Mouse (Mus musculus): ENCODE measurements around the gene Naa35.
"Not testable (repeated sequence)": the region's sequence is repeated elsewhere in the genome, so short reads cannot be mapped to it uniquely, and the experiment has no call there.

Gene Naa35

DNA sequence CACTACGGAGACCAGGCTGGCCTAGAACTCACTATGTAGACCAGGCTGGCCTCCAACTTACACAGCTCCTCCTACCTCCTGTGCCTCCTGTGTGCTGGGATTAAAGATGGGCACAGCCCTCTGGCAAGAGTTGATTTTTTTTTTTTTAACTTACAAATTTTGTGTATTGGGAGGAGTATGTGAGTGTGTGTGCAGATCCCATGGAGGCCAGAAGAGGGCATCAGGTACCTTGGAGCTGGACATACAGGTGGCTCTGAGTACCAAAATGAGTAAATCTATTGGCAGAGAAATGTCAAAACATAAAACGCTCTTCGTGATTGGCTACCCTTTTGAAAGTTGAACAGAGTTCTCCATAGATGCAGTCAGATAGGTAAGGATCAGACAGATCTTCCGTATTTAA, 4.1 kb upstream of the Naa35 start:
- no peak for DNase-seq

DNA sequence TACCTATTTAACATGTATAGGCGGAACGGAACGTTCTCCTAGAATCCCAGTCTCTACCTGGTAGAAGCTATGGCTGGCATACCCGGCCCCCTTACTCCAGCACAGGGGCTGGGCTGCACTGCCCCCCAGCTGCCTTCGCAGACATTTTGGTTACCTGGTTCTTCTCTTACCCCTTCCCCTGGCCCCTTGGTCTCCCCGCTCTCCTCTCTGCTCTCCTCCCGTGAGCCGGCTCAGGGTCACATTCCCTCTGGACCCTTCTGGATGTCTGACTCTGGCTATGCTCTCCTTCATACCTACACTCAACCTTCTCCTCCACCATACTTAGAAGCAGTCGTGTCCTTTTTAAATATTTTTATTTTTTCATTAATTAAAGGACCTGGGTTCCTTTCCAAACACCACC, 578 bp upstream of the Naa35 start:
- peak; percentile 32 to 33 for DNase-seq

DNA sequence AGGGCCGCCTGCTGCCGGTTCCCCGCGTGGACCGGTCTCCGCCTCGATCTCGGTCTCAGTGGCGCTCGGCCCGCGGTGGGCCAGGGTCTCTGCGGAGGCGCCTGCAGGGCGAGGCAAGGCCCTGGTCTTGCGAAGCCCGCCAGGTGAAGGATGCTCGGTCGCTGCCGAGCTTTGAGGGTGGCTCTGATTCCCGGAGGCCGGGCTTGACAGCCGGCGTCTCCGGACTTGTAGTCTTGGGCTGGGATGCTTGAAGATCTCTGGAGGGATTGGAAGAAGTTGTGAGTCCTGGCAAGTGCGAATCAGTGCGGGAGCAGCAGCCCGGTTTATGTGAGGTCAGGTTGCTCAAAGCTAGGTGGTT, 568 bp downstream of the Naa35 start:
- peak in 1 of 2 experiments; percentile 32 for DNase-seq

DNA sequence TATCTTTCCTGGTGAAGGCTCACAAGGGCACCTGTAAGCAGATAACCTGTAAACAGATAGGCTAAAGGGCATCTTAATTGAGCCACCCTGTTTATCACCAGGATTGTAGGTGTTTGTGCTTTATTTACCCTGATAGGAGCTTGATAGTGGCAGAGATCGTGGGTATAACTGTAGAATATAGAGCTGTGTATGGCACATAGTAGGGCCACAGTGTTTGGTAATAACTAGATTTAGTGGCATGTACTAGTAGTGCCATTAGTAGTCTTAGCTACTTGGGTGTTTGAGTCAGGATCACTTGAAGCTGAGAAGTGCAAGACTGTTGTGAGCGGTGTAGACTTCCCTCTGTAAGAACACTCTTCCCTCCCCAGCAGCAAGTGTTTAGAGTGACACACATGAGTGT, 2.1 kb downstream of the Naa35 start:
- no peak for DNase-seq

DNA sequence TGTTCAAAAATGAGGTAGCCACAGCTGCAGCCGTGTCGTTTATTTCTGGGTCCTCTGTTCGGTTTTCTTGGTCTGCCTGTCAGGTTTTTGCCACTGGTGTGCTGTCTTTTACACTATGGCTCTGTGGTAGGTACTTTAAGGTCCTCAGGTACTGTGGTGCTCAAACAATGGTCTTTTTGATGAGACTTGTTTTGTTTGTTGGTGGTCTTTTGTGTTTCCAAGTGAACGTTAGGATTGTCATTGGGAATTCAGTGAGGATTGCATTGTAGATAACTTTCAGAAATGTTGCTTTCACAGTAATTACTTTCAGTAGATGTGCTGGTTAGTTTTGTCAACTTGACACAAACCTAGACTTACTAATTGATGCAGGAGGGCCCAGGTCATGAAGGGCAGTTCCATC, 4.6 kb downstream of the Naa35 start:
- DNase-seq = no peak

DNA sequence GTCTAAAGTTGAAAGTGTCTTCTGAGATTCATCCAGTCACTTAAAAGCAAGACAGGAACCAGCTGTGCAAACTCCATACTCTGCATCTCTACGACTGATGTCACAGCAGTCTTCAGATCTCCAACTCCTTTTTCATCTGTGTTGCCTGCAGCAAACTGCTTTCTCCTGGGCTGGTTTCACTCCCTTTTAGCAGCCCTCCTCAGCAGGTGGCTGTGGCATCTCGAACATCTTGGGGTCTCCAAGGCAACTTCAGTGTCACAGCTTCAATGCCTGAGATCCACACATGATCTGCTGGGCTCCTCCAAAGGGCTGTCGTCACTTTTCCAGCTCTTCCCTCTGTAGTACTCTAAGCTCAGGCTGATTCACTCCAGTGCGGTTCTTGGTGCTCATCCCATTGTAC, 5.6 kb downstream of the Naa35 start:
- DNase-seq = no peak

DNA sequence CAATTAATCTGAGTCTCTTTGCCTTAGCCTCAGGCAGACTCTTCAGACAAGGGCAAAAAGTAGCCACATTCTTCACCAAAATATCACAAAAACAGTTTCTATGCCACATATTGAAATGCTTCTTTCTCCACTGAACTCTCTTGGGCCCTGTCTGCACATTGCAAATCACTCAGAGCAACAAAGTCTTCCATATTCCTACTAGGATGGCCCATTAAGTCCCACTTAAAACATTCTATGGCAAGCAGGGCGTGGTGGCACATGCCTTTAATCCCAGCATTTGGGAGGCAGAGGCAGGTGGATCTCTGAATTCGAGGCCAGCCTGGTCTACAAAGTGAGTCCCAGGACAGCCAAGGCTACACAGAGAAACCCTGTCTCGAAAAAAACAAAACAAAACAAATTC, 7.0 kb downstream of the Naa35 start:
- DNase-seq = not testable (repeated sequence)

DNA sequence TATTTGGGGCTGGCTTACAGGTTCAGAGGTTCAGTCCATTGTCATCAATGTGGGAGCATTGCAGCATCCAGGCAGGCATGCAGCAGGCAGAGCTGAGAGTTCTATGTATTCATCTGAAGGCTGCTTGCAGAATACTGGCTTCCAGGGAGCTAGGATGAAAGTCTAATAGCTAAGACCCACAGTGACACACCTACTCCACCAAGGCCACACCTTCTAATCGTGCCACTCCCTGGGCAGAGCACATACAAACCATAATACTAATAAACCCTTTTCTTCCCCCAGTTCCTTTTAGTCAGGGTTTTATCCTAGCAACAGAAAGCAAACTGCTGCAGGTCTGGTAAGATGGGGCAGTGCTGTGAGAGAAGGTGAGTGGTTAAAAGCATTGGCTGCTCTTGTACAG, 7.6 kb downstream of the Naa35 start:
- DNase-seq = no peak

DNA sequence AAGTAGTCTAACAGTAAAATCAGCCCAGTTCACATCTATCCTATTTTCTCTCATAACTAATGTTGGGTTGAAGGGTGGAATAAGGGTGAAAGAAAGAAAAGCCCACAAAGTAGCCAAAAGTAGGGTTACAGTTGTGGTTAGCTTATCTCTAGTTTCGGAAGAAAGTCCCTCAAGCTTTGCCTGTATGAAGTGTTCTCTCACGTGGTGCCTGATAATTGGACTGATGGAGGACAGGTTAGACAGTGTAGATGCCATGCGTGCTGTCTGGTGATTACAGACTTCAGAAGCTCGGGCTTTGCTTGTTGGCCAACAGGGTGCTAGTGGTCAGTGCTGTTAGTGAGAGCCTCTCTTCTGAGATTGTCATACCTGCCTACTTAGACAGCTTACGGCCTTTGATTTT, 18.0 kb downstream of the Naa35 start:
- DNase-seq = no peak

DNA sequence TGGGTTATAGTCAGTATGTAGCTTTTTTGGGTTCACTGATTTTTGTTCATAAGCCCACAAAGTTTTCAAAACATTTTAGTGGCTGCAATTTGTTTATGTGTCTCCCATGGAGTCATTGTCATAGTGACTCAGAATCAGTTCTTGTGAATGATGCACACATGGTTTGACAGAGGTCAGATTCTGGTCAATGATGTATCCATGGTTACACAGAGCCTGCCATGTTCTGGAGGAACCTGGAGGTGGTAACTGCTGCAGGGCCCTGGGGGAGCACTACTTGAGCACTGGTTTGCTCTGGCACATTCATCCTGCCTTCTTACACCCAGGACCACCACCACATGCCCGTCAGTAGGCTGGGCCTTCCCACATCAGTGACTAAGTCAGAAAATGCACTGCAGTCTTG, 19.5 kb downstream of the Naa35 start:
- DNase-seq = no peak

DNA sequence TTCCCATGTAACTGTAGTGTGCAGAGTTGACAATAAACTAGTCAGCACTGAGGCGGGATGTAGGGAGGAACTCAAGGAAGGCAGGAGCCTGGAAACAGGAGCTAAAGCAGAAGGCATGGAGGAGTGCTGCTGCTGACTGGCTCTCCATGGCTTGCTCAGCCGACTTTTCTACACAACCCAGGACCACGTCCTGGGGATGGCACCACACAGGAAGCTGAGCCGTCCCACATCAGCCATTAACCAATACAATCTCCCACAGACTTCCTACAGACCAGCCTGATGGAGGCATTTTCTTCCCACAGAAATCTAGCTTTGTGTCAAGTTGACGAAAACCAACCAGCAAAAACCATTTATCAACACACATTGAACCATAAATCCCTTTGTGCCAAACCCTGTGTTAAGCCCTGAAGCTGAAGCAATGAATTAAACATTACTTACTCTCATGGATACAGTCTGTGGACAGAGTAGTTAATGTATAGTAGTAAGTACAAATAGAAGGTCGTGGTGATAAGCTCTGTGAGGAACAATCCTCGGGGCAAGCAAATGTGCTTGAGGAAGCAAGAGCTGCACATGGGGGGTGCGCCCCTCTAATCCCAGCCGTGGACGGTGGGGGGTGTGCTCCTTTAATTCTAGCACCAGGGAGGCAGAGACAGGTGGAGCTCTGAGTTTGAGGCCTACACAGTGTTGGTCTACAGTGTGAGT, 20.3 kb downstream of the Naa35 start:
- DNase-seq = no peak

DNA sequence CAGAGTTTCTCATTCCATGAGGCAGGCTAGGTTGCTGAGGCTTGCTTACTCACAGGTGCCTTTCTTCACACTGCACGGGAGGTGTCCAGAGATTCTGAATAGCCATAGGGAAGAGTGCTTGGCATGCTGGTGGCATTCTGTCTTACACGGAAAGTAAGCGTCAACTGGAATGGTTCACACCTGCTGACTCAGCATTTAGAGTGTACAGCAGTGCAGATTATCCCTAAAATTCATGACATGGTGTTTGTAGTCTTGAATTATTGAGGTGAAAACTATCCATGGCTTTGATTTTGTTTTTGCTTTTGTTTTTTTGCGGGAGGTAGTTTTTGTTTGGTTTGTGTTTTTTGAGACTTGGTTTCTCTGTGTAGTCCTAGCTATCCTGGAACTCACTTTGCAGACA, 24.8 kb downstream of the Naa35 start:
- DNase-seq = no peak

DNA sequence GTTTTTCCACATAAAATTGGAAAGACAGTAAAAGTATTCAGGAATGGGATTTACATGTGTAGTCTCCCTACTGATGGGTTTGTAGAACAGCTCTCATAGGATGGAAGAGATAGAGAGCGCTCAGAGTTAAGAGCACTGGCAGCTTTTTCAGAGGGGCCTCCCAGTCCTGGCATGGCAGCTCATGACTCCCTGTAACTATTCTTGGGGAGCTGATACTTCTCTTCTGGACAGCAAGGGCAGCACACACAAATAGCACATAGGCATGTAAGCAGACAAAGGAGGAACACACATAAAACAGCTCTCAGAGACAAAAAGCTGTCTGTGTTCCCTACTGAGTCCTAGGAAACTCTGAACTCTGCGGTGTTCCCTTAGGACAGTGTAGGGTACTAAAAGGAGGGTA, 25.4 kb downstream of the Naa35 start:
- no peak for DNase-seq

DNA sequence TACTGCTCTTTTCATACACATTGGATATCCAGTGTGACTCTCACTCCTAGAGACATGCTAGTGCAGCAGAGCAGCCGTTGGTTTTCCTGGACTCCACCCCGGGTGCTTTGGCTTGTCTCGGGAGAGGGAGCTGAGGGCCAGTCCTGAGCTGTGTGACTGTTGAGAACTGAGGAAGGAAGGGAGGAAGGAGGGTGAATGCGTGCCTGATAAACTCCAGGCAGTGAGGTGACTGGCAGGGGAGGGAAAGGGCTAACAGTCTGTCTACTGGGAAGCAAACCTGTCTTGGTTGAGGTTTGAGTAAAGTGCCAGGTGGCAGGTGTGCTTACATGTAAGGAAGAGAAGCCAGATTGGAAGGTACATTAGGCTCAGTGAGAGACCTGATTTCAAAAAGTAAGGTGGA, 28.8 kb downstream of the Naa35 start:
- no peak for DNase-seq

DNA sequence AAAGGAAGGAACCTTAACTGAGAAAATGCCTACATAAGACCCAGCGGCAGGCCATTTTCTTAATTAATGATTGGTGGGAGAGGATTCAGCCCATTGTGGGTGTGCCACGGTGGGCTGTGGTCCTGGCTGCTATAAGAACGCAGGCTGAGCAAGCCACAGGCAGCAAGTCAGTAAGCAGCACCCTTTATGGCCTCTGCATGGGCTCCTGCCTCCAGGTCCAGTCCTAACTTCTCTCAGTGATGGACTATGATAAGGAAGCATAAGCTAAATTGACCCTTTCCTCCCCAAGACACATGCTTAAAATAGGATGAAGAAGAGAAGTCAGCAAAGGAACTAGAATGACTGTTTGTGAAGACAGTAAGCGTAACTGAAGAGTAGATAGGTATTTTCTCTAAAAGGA, 30.1 kb downstream of the Naa35 start:
- no peak for DNase-seq

DNA sequence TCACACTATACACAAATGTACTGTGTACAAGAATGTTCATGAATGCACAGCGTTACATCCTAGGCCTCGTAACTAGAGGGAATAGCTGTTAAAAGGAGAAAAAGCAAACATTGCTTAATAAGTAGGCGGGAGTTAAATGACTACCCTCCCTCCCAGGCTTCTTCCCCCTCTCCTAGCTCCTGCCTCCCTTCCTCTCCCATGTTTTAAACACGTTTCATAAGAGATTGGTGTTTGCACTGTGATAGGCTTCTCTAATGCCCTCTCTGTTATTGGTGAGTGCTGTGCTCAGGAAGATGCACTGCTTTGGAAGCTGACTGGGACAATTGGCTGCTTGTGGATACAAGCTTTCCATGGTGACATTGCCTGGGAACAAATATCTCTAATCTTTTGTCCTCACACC, 30.5 kb downstream of the Naa35 start:
- no peak for DNase-seq

DNA sequence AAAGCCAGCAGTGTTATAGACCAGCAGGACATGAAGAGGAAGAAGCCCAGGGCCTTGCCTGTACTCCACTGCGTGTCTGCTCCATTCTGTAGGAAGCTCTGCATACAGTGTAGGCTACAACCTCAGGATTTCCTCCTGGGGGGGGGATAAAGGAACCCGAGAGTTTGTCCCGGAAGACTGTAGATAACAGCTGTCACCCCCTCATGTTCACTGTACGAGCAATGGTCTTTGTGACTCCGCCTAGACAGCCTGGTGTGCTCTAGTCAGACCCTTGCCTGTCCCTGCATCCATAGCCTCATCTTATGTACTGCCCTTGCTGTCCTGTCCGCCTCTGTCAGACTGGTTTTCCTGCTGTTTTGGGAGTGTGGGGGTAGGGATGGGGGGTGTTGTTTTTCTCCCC, 33.4 kb downstream of the Naa35 start:
- DNase-seq = no peak

DNA sequence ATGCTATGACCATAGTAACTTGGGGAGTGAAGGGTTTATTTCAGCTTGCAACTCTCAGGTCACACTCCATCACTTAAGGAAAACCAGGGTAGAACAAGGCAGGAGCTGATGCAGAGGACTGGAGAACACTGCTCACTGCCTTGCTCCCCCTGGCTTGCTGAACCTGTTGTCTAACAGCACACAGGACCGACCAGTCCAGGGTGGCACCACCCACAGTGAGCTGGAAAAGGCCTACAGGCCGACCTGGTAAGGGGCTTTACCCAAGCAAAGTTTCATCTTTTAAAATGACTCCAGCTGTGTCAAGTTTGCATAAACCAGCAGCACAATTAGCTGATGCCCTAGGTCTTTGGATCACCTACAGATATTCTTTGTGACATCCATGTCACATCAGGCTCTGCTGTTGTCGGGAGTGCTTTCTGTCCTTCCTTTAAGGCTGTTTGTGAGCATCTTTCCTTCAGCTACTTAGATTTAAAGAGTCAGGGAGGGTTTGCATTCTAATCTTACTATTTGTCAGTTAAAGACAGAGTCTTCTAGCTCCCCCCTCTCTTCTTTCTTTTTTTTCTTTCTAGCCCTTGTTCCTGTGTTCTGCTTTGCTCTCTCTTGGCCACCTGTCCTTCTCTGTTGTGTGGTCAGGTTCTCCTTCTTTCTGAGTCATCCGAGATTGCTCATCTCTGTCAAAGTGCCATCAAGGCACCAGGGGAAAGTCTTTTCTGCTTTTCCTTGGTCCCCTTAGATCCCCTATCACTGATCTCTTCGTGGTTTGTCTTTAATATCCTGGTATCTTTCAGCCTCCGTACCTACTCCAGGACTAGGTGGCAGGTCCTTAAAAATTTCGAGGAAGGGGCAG, 36.8 kb downstream of the Naa35 start:
- DNase-seq = no peak

DNA sequence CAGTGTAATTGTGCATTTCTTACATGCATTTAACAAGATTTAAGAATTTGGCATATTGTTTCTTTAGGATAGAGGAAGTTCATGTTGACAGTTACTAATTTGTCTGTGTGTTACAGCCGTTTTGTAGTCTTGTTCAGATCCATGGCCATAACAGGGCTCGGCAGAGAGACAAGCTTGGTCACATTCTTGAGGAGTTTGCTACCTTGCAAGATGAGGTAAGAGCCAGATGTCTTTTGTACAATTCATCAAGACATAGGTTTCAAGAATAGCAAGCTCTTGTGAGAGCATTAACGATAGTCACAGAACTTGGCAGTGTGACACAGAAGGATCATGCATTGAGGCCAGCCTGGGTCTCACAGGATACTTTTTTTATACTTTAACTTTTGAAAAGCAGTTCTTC, 39.3 kb downstream of the Naa35 start:
- DNase-seq = no peak

DNA sequence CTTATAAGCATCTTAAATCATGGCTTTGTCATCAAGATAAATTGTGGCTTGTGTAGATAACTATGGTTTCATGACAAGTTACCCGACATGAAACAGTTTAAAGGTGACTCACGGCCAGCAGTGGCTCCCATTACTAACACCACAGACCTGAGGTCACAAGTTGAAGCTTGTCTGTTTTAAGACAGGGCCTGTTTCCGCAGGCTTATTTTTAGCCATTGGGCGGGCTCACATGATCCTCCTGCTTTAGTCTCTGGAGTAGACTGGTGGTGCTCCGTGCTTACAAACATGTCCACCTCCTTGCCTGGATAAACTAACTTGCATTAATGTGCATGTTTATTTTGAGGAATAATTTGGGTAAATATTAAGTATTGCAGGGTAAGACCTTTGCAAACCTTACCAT, 39.8 kb downstream of the Naa35 start:
- DNase-seq = no peak

DNA sequence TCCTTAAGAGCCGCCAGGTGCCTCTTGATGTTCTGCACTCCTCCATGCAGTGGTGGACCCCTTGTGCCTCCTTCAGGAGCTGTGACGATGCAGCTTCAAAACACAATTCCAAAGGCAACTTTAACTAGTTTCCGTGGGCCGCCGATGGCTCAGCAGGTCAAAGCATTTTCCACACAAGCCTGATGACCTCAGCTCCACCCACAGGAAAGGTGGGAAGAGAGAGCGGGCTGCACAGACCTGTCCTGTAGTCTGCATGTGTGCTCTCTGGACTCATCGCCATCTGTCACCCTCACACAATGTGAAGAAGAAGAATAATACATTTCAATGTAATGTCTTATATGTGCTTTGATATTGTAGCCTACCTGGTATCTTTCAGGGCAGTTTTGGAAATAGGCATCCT, 41.7 kb downstream of the Naa35 start:
- DNase-seq = no peak

DNA sequence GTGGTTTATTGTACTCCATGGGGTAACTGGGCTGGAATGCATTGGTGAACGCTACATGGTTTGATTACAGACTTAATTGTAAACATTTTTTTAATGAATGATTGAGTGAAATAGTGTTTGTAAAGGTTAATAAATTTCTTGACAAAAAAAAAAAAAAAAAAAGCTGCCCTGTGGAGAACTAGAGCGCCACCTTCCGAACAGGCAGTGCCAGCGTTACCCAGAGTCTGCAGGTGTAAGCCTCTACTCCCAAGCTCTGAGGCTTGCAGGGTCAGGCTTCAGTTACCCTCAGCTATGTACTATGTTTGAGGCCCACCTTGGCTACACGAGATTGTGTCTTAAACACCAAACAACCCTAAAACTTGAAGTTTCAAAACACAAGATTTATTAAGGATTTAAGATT, 49.6 kb downstream of the Naa35 start:
- DNase-seq = no peak

DNA sequence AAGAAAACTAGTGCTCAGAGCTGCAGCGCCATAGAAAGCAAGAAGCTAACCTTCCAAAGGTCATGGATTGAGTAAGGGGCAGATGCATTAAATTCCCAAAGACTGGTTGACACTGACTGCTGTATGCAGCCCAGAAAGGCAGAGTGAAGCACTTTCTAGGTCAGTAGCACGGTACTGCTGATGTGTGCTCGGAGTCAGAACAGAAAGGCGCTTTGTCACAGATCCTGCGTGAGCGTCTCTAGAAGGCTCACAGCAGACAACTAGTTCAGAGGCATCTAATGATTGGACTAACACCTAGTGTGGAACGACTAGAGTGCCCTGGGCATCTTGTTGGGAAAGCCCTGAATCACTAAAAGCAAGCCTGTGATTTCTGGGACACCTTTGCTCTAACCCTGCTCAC, 52.7 kb downstream of the Naa35 start:
- DNase-seq = no peak

DNA sequence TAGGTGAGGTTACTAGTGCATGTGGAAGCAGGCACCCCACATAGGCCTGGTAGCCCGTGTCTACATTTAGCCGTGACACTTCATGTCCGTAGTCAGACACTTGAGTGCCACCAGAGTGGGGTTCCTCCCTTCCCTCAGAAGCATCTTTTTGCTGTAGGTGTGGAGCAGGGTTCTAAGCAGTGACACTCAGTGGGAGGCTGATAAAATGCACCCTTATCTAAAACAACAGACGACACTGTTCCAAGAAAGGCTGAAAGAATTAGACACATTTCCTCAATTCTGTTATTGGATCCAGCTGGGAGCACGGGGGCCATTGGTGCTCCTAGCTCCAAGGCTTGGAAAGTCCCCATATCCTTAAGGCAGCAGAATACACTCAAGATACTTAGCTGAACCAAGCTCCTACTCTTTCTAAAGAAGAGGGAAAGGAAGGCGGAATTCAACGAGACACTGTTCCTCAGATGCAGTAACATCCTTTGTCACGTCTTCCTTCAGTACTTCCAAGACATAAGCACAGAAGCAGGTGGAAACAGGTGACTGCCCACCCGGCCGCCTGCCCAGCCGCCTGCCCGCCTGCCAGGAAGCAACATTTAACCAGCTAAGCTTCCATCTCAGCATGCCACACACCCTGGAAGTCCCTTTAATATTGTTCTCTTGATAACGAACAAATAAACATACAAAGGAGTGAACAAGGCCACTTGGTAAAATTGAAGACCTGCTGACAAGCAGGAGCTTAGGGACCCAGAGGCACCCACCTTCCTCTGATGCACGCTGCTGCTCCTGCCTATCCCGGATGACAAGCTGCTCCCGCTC, 54.5 kb downstream of the Naa35 start:
- no peak for DNase-seq
